Mouse (Mus musculus) urinary bladder, postnatal 14 days (tissue): ENCODE results near the gene Pigk.
A peak's percentile ranks its signal among the peaks of the same experiment; 100 is the strongest.
"Not testable (repeated sequence)": the region's sequence is repeated elsewhere in the genome, so short reads cannot be mapped to it uniquely, and the experiment has no call there.

Experiments used
- DNase-seq: peaks from one replicate; pipeline ENCODE4 v3.0.0; 2021; ENCODE audit warnings: low spot score

The Pigk gene

DNA sequence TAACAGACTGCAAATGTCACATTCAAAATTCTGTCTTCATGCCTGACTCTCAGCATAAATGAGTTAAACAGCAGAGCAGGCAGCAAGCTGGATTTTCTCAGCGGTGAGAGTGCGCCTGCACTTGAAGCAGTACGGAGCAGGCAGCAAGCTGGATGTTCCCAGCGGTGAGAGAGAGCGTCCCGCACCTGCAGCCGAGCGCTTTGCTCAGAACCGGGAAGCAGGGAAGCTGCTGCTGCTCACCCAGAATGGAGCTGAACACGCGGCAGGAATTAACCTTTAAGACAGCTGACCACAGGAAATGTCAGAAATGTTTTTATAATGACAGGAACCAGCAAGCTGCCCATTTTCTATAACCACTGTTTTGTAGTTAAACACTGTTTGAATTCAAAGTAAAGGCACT lies 53.6 kb downstream of the Pigk start:
- no peak for DNase-seq

DNA sequence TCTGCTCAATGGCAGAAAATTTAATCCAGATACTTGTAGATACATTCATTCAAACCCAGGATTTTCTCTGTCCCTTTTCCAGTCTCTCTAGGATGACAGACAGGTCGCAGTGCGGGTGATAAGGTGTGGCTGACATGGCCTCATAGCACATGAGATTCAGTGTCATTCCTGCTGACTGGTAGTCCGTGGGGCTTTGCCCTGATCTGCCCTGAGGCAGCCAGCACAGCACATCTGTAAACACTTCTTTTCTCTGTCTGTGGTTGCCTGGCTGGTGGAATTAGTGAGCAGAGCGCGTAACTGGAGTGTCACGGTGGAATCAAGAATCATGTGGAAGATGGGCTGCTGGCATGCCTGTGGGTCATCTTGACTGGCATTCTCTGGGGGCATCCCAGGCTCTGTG lies 56.2 kb downstream of the Pigk start:
- DNase-seq, result no peak

- DNase-seq, result no peak
Measured at GRCm38 (mm10) chr3:152776363-152776762, 62.5 kb downstream of the Pigk start.

DNA sequence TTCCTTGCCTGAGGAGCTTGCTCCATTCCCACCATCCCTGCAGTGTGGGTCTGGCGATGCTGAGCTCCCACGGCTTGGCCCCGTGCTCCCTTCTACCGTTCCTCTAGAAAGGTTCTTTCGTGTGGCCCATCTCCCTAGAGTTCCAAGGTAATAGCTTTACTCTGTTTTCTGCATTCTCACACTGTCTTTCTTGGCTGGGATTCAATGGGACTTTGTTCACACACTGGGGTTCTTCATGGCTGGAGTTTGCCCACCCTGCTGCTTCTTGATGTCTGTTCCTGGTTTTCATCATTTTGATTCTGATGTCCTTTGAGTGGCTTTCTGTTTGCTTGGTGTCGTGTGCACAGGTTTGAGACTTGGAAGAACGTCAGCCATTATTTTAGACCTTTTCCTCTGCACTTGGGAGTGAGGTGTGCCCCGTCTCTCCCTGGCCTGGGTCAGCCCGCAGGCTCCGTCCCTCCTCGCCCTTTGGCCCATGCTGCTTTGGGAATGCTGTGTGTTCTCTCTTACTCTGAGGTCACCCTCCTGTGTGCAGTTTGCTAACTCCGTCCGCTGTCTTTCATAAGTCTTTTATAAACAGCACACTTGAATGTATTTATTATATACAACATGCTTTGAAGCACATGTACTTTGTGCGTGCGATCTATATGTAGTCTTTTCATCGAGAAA lies 63.1 kb downstream of the Pigk start:
- no peak for DNase-seq

DNA sequence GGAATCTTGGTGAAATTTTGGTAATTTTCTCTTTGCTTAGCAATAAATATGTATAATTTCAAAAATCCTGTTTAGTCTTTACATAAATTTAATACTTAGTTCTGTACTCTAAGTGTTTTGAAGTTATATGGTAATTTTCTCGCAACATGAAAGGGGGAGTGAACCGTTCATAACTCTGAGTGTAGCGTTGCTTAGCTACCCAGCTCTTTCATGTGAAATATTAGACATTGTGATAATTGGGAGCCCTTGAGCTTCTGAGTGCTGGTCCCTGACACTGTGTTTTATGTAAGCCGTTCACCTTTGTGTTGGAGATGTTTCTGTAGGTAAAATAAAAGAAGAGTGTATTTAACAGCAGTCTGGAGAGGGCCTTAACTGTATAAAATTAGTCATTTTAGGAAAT lies 65.9 kb downstream of the Pigk start:
- no peak for DNase-seq

DNA sequence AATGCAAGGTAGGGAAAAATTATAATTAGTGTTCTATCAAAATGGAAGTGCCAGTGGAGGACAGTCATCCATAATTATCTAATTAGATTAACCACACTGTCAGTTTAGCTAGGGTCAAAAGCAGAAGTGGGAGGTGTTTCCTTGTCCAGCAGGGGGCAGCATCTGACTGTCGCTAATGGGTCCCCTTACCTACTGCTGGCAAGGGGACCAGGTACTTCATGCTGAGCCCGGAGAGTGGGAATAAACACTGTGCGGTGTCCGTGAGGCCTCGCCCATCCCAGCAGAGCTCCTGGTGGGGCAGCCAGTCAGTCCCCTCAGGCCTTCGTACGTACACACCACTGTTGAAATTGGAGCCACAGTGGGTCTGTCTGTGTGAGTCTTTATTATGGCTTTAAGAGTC lies 69.9 kb downstream of the Pigk start:
- peak; percentile 74 for DNase-seq

- not testable (repeated sequence) for DNase-seq
Measured at GRCm38 (mm10) chr3:152784353-152784752, 70.5 kb downstream of the Pigk start.

DNA sequence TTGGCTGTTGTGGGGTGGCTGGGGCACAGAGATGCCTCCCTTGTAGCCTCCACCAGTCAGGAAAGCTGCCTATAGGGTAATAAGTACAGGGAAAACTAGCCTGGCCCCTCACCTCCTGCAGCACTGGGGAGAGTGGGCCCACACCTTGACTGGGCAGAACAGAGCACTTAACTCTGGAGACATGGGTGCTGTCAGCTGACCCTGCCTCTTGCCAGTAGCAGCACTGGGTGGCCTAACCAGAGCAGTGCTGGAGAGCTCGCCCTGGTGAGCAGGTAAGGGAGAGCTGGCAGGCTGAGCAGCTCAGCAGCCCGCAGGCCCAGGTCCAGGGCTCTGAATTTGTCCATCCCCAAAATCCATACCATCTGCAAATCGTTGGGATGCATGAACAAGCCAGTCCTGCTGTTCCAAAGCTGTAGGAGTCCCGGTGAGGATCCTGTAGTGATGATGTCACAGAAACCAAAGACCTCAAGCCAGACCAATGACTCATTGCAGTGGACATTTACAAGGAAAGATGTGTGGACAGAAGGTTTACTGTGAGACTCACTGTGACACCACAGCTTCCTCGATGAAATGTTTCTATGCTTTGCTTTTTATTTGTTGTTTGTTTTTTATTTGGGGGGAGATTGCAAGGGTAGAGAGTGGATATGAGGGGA lies 74.5 kb downstream of the Pigk start:
- not testable (repeated sequence) for DNase-seq

- no peak for DNase-seq
Measured at GRCm38 (mm10) chr3:152792601-152793000, 78.7 kb downstream of the Pigk start.

- DNase-seq, result no peak
Measured at GRCm38 (mm10) chr3:152793006-152793405, 79.1 kb downstream of the Pigk start.

- DNase-seq, result no peak
Measured at GRCm38 (mm10) chr3:152796216-152796615, 82.3 kb downstream of the Pigk start.

DNA sequence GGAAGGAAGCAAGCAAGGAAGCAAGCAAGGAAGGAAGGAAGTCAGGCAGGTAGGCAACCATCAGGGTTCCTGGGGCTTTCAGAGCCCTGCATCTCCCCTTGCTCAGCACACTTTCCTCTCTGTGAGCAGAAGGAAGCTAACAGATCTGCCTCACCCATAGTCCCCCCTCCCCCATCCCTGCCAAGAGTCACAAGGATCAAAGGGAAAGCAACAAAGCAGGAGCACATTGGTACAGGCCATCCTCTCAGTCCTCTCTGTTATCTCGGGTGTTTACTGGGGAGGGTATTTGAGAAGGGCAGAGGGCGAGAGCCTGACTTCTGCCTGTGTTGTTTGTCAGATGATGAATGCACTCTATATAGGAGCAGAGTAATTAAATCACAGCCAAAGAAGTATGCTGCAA lies 83.5 kb downstream of the Pigk start:
- no peak for DNase-seq

- DNase-seq, result no peak
Measured at GRCm38 (mm10) chr3:152799738-152800431, 86.0 kb downstream of the Pigk start.

GRCm38 (mm10) chr3:152813905-152814304 lies 100.0 kb downstream of the Pigk start:
- DNase-seq, result no peak

DNA sequence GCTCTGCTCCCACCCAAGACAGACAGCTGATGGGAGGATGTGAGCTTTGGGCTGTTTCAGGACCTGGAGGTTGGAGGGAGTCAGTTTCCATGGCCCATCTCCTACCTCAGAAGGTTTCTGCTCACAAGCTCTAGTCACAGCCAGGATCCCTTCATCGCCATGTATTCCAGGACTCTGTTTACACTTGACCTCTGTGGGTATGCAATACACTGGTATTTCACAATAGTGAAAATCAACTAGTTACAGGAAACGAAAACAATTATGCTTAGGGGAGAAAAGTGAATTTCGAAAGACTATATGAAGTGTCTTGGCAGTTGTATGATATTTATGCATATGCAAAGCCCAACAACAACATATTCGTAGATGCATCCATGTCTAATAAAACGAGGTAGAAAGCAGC lies 101.2 kb downstream of the Pigk start:
- DNase-seq, result no peak

DNA sequence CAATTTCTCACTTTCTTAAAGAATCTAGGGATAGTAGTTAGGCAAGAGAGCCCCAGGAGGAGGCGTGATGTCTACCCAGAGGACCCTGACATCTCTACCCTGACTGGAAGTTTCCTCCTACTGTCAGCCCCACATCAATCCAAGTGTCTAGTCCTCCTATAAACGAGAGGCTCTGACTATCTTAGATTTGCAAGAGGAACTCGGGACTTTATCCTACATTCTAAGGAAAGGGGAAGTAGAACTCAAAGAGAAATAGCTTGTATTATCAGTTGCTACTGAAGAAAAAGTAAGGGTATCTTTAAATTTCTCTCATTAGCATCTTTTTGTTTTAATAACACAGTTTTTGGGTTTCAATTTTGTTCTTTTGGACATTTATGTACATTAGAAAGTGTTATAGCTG lies 106.5 kb downstream of the Pigk start:
- DNase-seq, result no peak

DNA sequence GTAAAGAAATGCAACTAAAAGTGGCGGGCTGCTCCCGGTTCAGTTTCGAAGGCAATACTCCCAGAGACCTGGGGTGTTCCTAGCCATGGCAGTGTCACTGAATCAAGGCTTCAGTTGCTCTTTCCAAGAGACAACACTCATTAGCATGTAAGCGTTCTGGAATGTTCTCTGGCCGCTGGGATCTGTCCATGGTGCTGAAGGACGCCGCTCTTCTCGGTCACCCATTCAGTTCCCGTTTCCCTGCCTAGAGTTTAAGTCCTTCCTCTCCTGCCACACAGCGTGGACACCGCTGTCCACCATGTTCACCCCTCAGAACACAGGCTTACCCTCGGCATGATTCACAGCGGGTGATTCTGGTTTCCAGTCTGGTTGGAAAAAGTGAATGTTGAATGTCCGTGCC lies 107.3 kb downstream of the Pigk start:
- DNase-seq, result peak; percentile 71

- DNase-seq, result no peak
Measured at GRCm38 (mm10) chr3:152831377-152831776, 117.5 kb downstream of the Pigk start.

DNA sequence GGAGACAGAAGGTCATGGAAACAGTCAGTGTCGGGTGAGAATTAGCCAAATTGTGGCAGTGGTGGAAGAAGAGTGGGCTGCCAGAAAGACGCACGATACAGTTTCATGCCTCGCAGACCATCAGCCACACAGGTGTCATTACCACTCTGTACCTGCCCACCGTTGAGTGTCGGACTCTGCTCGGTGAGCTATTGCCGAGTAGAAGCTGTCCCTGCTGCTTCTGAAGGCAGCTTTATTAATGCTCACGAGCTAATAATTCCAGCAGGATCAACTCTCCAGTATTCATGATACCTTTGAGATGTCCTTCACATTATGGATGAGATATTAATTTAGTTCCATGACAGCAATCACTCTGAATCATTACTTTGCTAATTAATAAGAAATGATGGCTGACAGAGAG lies 118.1 kb downstream of the Pigk start:
- DNase-seq, result no peak

DNA sequence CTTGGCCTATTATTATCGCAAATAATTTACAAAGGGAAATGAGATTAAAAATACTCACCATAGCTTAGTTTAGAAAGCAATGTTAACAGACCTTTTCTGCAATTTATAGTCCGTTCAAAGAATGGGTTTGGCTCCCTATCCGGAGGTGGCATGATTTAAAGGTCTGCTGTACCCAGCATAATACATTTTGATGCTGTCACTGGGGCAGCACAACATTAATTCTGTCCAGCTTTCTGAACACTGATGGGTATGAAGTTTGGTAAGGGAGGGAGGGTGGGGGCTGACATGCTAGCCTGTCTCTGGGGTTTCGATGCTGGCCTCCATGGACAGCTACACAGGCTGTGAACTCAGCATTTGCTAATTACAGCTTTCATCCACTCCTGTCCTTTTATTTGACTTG lies 118.5 kb downstream of the Pigk start:
- DNase-seq, result no peak

- DNase-seq, result no peak
Measured at GRCm38 (mm10) chr3:152837407-152837806, 123.5 kb downstream of the Pigk start.

GRCm38 (mm10) chr3:152837938-152838337 lies 124.0 kb downstream of the Pigk start:
- DNase-seq, result no peak

DNA sequence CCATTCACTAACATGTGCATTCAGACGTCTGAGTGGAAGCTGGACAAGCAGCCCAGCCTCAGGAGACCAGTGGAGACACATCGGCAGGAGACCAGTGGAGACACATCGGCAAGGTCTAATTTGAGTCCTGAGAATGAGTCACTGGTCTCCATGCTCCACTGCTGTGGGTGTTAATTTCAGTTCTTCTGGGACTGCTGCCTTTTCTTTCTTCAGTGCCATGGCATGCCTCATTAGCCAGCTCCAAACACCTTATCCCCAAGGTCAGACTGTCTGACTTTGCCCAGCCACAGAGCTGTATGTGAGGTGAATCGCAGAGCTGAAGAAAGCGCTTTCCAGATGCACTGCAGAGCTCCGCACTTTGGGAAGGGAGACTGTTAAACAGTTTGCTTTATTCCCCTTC lies 127.4 kb downstream of the Pigk start:
- no peak for DNase-seq
